Mouse (Mus musculus) kidney, postnatal 36 days (tissue): Measurements from ENCODE around the gene Rnf126.

Experiments used
- DNase-seq, 2 experiments: peaks; one replicate each; pipeline ENCODE4 v3.0.0; 2021 to 2022; ENCODE audit warnings: mixed read lengths in 2 of 2

The Rnf126 gene

DNA sequence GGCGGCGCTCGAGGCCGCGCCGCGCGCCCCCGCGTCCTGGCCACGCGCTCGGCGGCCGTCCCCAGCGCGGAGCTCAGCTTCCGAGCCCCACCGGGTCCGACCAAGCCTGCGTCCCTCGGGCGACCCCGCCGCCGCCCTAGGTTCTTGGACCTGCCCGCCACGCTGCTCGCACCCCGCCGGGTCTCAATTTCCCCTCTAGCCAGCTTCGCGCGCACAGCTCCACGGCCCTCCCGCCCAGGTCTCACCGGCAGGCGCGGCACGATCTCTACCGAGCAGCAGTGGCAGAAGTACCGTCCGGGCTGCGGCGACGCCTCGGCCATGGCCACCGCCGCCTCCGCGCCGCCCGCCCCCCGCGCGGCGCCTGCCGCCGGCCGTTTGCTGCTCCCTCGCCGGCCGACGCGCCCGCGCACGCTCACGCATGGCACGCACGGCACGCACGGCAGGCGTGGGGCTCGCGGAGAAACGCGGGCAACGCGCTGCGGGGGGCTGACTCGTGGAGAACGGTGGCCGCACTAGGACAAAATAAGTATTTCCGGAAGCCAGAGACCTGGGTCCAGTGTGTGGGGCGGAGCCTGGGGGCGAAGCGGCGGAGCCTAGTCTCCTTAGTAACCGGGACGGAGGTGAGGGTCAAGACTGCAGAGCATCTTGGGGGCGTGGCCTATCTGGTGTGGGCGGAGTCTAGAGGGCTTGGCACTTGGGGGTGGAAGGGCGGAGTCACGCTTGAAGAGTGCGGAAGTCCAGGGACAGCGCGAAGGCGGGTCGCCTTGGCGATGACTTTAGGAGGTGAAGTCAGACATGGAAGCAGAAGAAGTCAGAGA is at the start of gene Rnf126:
Gene Rnf126, minus strand, starts transcription at position 445 of the 818 bp plus-strand sequence.
- DNase-seq = peak; percentile 99 to 100

DNA sequence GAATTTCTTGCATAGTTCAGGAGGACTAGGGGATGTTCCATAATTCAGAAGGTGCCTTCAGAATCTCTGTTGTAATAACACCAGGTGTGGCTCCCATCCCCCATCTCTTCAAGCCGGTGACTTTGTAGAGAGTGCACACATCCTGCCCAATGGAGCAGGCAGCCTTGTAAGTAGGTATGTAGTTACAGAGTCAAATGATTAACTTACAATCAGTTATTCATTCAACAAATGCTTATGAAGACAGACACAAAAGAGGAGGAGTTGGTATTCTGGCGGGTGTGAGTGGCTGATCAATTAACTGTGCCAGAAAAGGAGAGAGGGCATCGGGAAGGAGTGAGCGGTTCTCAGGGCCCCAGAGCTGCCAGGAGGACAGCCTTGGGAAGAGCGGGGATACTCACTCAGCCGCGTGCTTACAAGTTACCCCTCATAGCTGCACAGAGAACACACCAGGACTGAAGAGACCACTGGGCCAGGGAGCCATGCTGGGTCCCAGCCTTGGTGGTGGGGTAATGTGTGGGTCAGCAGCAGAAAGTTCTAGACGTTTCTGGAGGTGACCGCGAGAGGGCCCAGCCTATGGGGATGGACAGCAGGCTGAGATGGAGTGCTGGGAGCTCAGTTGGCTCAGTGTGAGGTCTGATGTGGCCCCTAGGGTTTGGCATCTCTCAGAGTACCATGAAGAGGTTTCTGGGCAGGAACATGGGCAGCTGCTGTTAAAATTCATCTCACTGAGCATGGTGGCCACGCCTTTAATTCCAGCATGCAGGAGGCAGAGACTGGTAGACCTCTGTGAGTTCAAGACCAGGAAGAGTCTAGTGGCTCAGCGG is 49.1 kb upstream of the Rnf126 start:
- DNase-seq = peak; percentile 81 to 91

DNA sequence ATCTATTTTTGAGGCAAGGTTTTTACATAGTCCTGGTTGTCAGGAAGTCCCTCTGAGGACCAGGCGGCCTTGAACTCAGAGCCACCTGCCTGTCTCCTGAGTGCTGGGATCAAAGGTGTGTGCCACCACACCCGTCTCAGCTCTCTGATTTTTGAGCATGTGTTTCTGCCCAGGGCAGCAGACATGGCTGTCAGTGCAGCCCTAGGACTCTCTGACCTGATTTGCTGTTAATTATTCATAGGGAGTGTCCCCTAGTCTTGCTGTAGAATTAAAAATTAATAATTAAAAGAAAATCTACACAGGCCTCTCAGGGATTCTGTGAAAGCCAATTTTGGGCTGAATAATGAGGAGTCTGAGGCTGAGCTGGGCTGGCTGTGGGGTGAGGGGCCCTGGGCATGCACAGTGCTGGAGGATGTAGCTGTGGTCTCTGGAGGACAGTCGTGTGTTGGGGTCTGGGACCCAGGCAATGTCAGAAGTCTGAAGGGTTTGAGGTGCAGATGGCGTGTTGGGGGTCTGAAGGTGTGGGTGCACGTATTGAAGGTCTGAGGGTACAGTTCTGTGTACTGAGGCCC is 47.6 kb upstream of the Rnf126 start:
- DNase-seq = peak; percentile 68 to 84

DNA sequence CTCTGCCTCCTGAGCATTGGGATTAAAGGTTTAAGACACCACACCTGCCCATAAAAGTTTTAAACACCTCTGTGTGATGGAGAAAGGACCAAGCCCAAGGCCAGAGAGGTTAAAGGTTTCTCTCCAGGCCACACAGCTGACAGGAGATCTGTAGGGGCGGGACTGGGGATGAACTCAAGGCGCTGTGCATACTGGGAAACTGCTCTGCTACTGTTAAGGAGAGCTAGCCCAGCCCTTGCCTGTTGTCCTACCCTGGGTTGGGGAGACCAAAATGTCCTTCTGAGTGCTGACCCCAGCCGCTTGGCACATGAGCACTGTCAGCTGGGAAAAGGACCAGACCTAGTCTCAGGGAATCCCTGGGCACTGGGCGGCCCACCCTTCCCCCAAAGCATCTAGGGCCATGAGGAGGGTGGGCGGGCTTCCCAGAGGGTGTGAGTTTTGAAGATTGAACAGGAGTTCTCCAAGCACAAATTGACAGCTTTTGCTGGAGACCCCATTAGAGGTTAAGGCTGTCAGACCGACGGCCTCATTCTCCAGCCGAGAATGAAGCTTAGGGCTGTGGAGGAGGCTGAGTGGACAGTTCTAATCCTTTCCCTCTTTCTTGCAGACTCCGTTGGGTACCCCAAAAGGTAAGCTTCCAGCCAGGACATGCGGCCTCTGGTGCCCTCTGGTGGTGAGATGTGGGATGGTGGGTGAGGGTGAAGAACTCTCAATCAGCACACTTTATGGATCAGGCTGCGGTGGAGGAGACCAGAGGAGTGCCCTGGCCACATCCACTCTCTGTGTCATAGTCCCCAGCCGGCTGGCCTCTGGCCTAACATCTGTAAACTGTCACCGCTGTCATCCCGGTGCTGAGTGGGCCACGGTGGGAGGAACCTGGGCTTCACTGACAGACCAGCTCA is 45.2 kb upstream of the Rnf126 start:
- peak; percentile 84 to 94 for DNase-seq

DNA sequence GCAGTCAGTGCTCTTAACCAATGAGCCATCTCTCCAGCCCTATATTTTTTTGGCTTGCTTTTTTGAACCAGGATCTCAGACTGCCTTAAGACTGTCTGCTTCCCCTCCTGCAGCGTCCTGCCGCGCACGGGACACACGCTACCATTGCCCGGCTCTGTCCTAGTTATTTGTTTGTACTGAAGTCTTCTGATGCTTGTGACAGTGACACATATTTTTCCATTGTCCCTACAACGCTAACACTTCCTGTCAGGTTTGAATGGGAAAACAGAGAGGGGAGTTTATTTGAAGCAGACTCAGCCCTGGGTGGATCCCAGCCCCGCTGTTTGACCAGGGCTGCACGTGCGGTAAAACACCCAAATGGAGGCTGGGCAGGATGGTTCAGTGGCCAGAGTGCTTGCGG is 42.0 kb upstream of the Rnf126 start:
- DNase-seq = peak in 1 of 2 experiments; percentile 60

DNA sequence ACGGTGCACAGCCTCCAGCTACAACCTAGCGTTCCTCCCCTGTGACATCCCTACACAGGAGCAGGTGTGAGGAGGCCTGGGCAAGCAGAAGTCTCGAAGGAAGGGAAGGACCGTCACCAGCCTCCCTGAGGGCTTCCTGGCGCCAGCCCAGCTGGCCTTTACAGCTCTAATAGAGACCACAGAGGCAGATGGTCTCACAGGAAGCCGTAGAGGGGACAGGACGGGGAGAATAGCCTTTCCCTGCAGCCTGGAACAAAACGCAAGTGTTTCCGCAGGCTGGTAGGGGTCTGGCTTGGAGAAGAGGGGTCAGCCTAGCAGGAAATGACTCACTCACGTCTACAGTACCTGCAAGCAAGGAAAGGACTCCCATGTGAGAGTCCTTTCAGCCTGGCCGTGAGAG is 41.1 kb upstream of the Rnf126 start:
- peak; percentile 73 to 76 for DNase-seq

DNA sequence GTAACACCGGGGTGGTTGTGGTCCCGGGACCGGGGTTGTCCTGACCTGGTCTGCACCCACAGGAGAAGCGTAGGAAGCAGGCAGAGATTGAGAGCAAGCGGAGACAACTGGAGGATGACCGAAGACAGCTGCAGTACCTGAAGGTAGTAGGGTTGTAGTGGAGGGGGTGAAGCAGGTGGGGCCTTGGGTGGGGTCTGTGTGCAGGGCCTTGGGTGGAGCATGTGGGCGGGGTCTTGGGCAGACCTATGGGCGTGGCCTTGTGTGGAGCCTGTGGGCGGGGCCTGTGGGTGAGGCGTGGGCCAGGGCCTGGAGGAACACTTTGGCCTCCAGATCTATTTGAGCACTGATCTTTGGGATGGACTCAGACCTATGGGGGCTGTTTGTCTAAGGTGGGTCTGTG is 40.2 kb upstream of the Rnf126 start:
- DNase-seq = peak; percentile 44 to 75

DNA sequence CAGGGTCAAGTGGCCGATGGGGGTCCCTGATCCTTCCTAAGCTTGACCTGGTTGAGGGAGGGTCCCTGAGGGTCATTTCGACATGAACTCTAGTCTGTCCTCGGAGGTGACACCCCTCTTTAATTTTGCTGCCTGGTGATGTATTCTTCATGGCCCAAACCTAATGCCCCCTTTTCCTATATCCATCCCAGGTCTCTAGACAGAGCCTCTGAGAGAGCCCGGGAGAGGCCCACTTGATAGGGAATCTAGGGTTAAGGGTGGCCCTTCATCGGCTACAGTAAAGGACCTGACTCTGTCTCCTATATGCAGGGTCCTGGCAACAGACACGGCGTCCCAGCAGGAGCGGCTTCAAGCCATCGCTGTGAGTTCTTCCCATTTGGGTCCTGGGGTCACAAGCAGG is 39.6 kb upstream of the Rnf126 start:
- DNase-seq = no peak

DNA sequence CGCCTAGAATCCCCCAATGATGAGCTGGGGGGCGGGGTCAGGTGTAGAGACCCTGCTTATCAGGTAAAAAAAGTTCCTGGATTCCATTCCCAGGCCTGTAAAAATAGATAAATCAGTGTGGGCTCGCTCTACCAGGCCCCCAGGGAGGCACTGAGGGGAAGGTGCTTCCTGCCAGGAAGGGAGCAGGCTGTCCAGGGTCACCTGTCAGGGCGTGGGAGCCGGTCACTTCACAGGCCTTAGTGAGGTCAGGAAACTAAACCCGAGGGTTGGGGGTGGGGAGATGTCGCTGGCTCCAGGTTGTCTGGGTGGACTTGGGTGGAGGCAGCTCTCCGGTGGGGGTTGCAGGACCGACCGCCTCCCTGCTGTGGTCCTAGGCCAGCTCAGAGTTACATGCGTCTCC is 38.9 kb upstream of the Rnf126 start:
- DNase-seq = peak; percentile 82 to 85

DNA sequence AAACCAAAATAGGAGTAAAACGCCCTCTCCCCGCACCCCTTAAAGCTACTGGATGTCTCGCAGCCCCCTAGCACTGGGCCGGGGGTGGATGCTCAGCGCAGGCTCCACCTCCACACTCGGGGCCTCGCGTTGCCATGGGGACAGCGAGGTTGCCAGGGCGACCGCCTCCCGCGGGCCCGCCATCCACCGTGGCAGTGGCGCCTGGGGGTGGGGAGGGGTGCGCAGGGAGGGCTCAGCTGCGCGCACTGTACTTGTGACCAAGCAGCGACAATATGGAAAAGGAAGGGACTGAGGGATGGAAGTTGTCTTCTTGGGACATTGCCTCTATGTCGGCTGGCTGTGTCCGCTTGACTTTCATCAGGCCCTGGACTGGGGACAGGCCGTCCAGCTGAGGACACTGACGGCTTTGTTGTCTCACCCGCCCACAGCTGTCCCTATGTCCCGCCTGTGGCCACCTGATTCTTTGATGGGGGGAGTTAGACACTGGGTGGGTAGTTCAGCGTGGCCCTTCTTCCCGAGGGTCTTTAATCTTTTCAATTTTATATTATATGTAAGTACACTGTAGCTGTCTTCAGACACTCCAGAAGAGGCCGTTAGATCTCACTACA is 37.1 kb upstream of the Rnf126 start:
- DNase-seq = peak in 1 of 2 experiments; percentile 60

DNA sequence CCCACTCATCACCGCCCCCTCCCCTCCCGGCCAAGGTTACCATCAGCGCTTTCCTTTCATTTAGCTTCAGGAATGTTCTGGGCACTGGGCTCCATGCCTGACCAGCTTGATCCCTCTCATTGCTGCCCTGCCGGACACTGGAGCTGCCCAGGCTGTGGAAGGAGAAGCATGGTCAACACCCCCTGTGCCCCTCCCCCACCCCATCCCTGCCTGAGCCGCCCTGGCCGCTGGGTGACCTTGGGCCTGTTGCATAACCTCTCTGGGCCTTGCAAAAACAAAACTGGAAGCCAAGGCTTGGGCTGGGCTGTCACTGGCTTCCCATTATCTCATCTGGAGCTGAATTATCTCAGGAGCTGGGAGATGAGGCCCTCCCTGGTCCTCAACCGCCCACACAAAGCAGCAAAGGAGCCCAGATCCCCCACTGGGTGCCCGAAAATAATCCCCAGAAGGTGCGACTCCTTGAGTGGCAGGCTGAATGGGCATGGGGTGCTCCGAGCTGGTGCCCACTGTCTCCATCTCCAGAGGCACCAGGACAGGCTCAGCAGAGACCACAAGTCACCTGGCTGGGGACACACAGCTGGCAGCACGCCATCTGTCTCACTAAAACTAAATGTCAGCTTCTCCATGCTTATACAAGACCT is 35.7 kb upstream of the Rnf126 start:
- peak; percentile 90 to 91 for DNase-seq

DNA sequence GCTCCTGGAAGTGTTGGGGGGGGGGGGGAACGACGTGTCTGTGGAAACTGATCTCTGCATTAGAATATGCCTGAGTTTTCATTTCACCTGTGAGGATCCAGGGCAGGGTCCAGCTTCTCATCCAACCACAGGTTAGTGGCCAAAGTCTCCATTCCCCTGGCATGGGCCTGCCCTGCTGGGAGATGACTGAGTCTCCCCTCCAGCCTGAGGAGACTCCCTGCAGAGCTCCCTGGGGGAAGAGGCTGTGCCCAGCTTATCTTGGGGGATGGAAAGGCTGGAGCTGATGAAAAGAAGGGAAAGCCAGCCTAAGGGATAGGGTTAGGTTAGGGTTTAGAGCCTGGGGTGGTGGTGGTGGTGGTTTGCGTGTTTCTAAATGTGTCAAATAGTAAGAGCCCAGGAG is 35.1 kb upstream of the Rnf126 start:
- DNase-seq = peak; percentile 76 to 82

DNA sequence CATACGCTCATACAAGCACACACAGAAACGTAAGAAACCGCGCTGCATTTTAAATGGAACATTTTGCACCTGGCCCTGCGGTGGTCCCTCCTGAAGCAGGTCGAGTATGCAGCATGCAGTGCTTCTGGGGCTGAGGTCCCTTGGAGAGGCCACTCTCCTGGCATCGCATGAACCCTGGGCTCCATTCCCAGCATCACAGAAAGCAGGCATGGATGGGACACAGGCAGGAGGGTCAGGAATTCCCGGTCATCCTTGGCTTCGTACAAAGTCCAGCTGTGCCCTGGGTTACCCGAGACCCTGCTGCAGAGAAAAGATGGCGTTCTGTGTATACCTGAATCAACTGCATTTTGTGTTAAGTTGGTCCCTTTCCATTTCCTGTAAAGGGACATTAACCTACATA is 33.8 kb upstream of the Rnf126 start:
- peak; percentile 64 to 72 for DNase-seq

DNA sequence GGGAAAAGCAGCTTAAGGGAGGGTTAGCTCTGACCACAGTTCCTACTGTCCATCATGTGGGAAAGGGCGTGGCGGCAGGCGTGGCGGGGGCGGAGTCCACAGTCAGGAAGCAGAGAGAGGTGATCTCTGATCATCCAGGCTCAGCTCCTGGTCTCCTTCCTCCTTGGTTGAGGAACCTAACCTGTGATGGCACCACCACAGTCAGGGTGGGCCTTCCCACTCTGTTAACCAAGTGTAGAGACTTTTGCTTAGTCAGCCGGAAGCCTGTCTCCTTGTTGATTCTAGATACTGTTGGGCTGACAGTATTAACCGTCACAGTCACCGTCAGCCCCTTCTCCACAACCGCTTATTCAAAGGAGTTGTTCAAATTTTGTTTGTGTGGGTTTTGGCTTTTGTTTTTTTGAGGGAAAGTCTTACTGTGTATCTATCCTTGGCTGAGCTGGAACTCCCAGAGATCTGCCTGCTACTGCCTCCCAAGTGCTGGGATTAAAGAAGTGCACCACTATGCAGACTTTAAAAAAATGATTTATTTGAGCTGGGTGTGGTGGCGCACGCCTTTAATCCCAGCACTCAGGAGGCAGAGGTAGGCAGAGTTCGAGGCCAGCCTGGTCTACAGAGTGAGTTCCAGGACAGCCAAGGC is 31.7 kb upstream of the Rnf126 start:
- peak; percentile 79 to 89 for DNase-seq

DNA sequence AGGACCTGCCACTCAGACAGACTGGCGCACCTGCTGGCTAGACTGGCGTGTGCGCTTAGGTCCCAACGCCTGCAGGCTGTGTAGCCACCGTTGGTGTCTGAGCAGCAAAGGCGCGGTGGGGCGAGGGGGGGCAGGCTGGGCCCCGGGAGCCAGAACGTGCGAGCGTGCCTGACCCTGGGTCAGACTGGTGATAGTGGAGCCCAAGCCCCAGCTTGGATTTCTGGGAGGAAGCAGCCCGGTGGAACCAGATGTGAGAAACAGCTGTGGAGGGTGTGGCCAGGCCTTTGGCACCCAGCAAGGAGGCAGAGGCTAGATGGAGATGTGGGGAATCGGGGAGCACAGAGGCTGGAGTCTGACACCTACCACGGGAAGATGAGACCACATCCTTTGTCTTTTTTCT is 30.6 kb upstream of the Rnf126 start:
- DNase-seq = peak in 1 of 2 experiments; percentile 63

DNA sequence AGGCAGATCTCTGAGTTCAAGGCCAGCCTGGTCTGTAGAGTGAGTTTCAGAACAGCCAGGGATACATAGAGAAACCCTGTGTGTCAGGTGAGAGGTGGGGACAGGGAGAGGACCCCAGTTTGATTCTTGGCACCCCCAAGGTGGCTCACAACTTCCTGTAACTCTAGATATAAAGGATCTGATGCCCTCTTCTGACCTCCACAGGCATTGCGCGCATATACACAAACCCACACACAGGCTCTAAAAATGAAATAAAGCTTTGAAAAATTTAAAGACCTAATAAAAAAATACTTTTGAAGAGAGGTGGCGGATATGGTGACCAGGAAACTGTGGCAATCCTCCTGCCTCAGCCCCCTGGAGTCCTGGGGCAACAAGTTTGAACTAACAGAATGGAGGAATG is 29.2 kb upstream of the Rnf126 start:
- DNase-seq = no peak

DNA sequence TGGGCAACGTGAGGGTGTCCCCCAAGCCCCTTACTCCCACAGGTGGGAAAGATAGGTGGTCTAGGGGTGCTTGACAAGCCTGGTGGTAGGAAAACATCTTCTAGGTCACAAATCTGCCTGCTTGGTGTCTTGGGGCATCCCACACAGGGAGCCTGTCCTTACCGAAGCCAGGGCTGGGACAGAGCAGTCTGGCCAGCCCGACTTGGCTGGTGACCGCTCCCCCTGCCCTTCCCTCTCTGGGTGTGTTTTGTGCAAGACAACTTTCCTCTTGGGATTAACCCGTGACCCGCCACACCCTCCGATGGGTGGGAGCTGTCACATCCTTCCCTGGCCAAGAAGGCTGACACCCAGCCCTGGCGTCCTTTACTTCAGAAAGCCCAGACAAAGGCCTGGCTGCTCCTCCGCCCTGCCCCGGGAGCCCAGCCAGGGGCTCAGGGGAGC is 27.8 kb upstream of the Rnf126 start:
- DNase-seq = peak; percentile 92 to 94

DNA sequence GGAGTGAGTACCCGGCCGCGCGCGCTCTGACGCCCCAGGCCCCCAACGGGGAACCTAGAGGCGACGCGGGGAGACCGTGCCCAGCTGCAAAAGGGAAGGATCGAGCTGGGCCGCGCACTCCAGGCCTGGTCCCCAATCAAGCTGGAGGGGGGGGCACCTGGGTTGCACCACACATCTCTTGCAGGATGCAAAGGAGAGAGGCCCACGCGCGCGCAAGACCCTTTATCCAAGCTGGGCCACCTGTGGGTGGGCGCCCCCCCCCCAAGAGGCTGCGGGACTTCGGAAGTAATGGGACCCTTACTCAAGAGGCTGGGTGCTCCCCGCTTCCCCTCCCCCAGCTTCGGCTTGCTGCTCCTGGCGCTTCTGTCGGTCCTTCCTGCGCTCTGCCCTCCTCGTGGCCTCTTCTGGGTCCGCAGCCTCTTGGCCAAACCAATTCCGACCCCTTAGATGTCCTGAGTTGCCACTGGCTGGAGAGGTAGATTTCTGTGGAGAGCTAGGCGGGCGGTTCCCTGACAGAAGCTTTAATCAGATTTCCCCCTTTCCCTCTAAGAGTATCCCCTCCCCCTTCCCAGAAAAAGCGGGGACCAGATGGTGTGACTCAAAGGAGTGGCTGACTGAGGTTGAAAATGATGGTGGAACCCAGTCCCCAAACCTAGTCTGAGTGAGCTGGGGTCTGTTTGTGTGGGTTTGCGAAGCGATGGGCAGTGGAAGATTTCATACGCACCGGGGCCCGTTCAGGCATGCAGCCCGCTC is 27.2 kb upstream of the Rnf126 start:
- peak in 1 of 2 experiments; percentile 70 for DNase-seq

DNA sequence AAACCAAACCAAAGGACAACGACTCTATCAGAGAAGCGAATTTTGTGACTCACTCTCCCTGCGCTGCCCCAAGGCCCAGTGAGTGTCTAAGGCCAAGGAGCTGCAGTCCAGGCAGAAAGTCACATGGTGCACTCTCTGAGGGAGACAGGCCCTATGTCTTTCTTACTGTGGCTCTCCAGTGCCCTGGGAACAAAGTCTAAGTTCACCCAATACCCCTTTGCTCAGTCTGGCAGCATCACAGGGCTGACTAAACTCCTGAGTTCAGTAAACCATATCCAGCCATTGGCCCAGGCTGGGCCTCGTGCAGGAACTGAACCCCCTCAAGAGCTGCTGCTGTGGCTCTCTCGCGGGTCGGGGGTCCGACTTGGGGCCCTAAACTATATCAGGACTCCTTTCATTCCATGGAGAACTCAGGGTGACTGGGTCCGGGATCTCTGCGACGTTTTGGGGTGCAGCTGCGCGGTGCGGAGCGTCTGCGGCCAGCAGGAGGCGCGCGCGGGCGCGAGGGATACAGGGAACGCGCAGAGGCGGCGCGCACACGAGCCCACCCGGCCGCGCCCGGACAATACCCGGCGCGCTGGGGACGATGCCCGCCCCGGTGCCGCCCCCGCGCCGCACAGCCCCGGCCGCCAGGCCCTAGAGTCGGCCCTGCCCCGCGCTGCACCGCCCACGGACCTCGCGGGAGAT is 26.4 kb upstream of the Rnf126 start, which contains the start of gene Palm:
Gene Palm, plus strand, starts transcription at position 522 of the 687 bp plus-strand sequence.
- peak; percentile 89 to 93 for DNase-seq
